Mouse (Mus musculus) urinary bladder, adult 18-20 months (tissue): ENCODE results near the gene Fmnl2.

Source experiments
- DNase-seq, 2 experiments: peaks; one replicate each; pipeline ENCODE4 v3.0.0; 2022; ENCODE audit warnings: low spot score in 2 of 2, mixed read lengths in 2 of 2

The Fmnl2 gene

GRCm38 (mm10) chr2:53038737-53039136 lies 181.1 kb downstream of the Fmnl2 start:
- no peak for DNase-seq

DNA sequence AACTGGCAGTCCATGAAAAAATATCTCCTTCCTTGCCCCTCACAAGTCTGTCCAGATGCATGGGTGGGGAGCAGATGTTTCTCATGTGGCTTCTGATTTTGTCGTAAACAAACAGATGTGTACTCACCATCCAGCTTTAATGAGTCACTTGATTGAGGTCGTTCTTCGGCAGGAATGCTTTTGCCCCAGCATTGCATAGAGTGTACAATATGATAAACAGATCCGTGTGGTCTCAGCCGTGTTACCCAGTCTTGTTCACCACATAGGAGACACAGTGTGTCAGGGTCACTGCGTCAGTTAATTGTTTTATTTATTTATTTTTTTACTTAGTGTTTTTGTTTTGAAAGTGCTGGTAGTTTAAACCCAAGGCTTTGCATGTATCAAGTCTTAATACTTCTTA lies 189.4 kb downstream of the Fmnl2 start:
- DNase-seq, result no peak

- no peak for DNase-seq
Observed at GRCm38 (mm10) chr2:53047749-53048387, 190.2 kb downstream of the Fmnl2 start.

- DNase-seq, result no peak
Observed at GRCm38 (mm10) chr2:53050376-53050775, 192.7 kb downstream of the Fmnl2 start.

DNA sequence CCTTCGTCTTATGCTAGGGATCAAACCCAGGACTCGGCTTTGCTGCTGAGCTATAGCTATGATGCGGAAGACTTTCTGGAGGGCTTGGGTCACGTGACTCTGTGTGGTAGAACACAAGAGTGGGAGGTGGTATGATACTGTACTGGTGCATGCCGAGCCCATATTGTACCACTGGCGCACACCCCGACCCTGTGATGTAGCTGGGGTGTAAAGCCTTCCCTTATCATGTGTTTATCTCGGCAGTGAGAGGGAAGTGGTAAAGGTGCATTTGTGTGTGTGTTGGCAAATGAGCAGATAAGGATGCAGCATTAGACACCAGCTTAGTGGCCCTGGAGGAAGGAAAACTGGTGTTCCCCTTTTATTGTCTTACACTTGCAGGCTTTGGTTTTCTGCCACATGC lies 193.8 kb downstream of the Fmnl2 start:
- DNase-seq, result no peak

GRCm38 (mm10) chr2:53053714-53054113 lies 196.1 kb downstream of the Fmnl2 start:
- DNase-seq, result no peak

GRCm38 (mm10) chr2:53056556-53056955 lies 198.9 kb downstream of the Fmnl2 start:
- no peak for DNase-seq

DNA sequence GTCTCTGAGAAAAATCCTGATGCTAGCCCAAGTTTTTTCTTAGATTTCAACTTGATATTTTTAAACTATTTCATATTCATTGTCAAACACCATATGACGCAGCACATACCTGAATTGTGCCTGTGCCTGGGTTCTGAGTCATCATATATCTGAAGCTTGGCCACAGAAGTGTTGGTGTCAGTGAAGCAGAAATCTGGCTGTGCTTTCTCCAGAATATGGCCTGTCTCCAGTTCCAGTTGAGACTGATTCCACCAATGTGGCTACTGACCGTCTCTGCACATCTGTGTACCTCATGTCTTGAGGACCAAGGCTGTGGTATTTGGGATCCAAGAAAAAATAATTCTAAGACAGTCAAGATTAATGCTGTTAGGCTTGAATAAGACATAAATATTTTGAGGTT lies 199.6 kb downstream of the Fmnl2 start:
- DNase-seq, result no peak

DNA sequence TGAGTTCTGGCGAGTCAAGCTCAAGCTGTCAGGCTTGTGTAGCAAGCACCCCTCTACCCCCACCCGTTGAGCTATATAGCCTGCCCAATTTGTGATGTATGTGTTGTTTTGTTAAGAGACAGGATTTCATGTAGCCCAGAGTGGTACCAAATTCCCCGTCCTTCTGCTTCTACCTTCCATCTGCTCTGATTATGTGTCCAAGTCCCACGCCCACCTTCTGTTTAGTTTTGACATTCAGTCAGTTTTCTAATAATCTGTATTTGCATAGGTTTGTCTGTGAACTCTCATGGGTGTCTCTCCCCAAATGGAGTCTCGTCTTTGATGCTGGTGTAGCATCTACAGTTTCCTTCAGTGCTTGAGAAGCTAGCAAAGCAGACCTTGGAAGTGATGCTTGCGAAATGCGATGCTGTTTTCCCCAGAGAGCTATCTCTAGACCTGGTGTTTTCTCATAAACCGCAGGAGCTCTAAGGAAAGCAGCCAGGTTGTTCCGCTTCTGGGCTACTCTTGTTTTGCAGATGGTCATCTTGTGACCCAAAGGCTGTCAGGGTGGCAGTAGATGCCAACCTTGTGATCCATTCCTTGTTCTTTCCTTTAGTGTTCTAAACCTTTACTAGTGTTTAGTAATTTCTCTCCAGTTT lies 203.8 kb downstream of the Fmnl2 start:
- no peak for DNase-seq

DNA sequence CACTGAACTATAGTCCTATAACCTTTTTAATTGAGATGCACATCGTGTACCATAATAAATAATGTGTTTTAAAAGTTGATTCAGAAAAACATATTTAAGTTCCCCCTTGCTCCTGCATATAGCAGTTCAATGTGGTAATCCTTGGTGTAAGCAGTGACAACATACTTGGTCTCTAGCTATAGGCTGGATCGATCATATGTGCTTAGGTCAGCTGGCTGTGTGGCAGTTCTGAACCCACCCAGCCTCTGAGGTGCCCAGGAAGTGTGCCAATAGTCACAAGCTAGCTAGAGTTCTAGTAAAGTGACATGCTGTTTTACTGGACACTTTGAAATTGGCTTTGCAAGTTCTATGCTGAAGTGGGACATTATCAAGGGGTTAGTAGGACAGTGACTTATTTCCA lies 209.3 kb downstream of the Fmnl2 start:
- no peak for DNase-seq

DNA sequence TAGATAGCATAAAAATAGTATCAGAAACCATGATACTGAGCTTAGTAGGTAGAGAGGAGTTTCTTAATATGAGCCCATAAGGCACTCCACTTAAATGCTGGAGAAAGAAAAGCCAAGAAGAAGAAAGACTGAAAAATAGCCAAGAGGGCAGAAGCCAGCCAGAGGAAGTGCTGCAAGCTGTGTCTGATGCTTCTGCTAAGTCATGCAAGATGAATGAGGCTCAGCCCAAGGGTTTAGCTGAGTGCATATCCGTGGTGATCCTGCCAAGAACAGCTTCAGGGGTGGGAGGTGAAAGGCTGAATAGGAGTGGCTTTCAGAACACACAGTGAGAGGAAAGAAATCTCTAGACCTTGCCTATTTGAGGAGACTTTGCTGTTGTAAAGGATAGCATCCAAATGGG lies 212.9 kb downstream of the Fmnl2 start:
- peak in 1 of 2 experiments; percentile 50 for DNase-seq

- DNase-seq, result no peak
Observed at GRCm38 (mm10) chr2:53079693-53080286, 222.1 kb downstream of the Fmnl2 start.

- no peak for DNase-seq
Observed at GRCm38 (mm10) chr2:53082045-53082444, 224.4 kb downstream of the Fmnl2 start.

DNA sequence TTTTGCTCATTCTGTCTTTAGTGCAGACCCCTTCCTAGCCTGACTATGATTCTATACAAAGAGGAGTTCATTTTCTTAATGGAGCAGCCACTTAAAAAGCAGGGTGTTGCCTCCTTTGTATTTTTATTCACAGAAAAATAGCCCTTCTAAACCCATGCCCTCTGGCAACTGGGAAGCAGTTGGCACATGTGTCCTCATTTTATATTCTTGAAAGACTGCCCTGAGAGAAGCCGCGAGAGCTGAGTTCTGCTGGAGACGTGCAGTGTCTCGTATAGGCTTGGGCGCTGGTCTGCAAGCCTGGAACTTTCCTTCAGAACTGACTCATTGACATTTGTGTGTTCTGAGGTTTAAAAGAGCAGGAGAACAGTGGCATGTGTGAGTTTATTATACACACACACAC lies 224.8 kb downstream of the Fmnl2 start:
- DNase-seq, result no peak

DNA sequence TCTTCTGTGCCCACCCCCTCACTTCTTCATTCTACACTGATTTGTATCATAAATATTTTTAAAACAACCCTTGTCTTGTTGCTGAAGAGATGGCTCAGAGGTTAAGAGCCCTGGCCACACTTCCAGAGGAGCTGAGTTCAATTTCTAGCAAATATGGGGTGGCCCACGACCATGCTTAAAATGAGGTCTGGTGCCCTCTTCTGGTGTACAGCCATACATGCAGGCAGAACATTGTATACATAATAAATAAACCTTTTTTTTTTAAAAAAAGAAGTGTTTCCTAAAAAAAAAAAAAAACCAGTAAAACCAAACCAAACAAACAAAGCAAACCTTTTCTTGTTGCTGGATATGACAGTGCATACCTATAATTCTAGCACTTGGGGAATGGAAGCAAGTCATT lies 225.6 kb downstream of the Fmnl2 start:
- DNase-seq, result no peak

- DNase-seq, result peak in 1 of 2 experiments; percentile 30
Observed at GRCm38 (mm10) chr2:53085617-53086202, 228.1 kb downstream of the Fmnl2 start.

- no peak for DNase-seq
Observed at GRCm38 (mm10) chr2:53088744-53089143, 231.1 kb downstream of the Fmnl2 start.

DNA sequence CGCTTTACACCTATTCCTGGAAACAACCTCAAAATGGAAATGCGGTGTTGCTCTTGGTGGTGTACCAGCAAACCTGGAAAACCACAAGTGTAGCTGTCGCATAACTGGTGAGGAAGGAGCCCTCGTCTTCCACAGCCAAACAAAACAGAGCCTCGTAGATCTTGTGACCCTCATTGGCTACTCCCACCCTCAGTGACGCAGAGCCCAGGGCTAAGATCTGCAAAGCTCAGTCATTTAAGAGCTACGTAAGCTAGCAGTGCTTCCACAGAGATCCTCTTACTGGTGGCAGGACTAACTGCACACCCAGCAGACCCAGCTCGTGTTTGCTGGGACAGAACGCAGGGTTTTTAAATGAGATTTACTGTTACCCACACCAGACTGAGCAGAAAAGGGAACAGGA lies 237.4 kb downstream of the Fmnl2 start:
- DNase-seq, result no peak

DNA sequence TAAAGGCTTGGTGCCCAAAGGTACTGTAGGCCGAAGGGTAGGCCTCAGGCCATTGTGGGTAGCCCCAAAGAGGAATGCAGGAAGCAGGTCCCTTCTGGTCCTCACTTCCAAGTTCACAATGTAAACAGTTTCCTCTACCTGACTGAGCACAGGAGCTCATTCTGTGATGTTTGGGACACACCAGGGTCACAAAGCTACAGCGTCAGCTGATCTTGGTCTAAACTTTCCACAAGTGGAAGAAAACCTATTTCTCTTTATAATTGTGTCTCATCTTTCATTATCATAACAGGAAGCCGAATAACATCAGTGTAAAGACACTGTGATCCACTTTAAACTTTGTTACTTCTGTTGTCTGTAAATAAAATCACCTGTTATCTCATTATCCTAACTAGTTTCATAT lies 237.8 kb downstream of the Fmnl2 start:
- DNase-seq, result no peak

DNA sequence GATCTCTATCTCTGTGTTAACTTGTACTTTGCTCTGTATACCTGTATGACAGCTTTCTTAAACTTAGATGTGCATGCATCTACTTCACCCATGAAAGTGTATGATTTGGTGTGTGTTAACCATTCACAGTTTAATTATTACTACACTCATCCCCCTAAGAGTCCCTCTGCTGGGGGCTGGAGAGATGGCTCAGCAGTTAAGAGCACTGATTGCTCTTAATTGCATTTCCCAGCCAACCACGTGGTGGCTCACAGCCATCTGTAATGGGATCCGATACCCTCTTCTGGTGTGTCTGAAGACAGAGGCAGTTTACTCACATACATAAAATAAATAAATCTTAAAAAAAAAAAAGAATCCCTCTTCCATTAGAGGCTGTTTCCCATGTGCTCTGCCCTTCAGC lies 242.4 kb downstream of the Fmnl2 start:
- DNase-seq, result no peak

DNA sequence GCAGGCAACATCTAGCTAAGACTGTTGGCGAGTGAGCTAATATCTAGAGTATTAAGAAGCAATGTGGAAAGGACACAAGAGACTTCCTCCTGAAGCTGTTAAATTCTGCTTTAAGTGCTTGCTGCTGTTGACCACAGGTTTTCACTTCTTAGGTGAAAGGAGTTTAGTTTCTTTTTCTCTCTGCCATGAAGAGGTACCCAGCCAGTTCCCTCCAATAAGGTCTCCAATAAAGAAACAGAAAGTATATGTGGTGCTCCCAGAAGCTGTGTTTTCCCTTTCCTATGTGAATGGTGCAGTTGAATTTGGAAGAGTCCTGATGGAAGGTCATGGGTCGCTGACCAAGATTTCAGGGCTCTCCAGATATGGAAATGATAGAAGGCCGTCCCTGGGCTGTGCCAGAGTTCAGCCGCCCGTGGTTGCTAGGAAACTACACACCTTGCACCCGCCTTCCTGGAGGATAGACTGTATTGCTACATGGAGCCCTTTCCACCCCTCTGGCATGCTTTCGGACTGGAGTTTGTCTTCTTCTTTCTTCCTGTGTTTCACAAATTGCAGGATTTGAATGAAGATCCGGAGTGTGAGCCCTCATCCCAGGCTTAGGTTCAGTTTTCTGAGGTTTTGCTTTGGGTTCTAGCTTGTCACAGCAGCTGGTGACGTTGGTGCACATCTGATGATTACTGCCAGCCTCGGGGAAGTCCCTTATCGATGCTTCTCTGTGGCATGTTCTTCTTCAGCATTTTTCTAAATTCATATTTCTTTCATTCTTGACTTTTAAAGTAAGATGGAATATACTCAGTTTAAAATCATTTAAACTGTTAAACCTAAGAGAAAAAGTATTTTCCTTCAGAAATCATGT lies 244.5 kb downstream of the Fmnl2 start:
- DNase-seq, result no peak

GRCm38 (mm10) chr2:53102901-53103300 lies 245.2 kb downstream of the Fmnl2 start:
- DNase-seq, result no peak
